In the genomic region with DNA sequence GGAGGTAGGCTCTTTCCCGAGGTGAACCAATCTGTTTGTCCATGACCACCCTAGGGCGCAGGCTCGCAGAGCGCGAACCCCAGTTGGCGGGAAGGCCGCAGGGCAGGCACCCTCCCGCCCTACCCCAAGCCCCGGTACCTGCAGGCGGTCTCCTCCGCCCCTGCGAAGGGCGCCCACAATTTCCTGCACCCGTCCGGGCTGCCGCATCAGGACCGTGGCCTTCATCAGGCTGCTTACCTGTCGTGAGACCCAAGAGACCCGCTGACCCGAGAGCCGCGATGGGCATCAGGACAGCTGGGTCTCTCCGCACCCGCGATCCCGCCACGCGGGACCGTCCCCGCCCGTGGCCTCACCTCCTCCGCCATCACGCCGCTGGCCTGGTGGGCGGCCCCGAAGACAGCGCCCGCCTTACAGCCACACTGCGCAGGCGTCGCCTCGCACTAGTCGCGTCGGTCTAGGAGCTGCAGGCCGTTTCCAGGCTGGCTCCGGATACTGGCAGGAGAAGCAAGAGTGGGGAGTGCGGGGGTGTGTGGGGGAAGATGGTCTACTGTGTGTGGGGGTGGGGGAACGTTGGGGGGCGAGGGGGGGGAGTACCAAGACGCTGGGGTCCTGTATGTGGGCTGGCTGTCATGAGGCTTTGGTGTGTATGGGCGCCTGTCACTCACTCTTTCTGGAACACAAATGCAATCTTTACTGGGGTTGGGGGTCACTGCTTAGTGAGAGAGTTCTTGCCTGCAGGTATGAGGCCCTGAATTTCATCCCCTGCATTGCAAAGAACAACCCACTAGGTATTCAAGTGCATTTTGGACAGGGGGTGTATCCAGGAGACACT, we compare ENCODE assay signal across 8 mouse cellular contexts. TPM values are rescaled to one million over a fixed set of nuclear protein-coding genes. Genes with fewer than 3 reads are reported as not detected.
A peak's percentile ranks its signal among the peaks of the same experiment; 100 is the strongest.
DNase-seq lines count a peak whose midpoint lies in the region; ATAC-seq lines count a peak whose summit lies in the region.

No protein-coding gene starts in this region.

- H3K4me3 ChIP-seq in hindbrain, embryonic 15.5 days, result peak overlapping the region; percentile 91

- peak; percentile 97 for ATAC-seq in hindbrain, embryonic 15.5 days (ENCODE audit: low FRiP score, low read depth)

- H3K36me3 ChIP-seq in hindbrain, embryonic 15.5 days, result peaks cover 7% of the 10 kb centered on the region

- H3K4me1 ChIP-seq in hindbrain, embryonic 15.5 days (replicated peaks), result peaks cover 18% of the 10 kb centered on the region

- H3K27ac ChIP-seq in hindbrain, embryonic 15.5 days (replicated peaks), result peak overlapping the region; percentile 82

- DNase-seq in WW6 (ENCODE audit: low read depth, low spot score), result peak; percentile 49
- DNase-seq in cerebellum, postnatal 36 days, result peak; percentile 83 to 87
- peak; percentile 81 to 87 for DNase-seq in frontal cortex, postnatal 36 days (ENCODE audit: low spot score in 2 of 2)
- peak; percentile 61 for DNase-seq in left cerebral cortex, adult 11 months (ENCODE audit: low spot score)
- DNase-seq in lung, postnatal 36 days, result peak; percentile 92
- DNase-seq in retina, embryonic 14.5 days (ENCODE audit: low spot score), result peak; percentile 87
- peak; percentile 88 to 90 for DNase-seq in thymus, postnatal 36 days

- H3K4me2 ChIP-seq in hindbrain, embryonic 15.5 days, result peak overlapping the region; percentile 85

- no peaks in the 10 kb centered on the region for H3K9me3 ChIP-seq in hindbrain, embryonic 15.5 days

- H3K27me3 ChIP-seq in hindbrain, embryonic 15.5 days, result no peaks in the 10 kb centered on the region

- peak overlapping the region; percentile 94 for H3K9ac ChIP-seq in hindbrain, embryonic 15.5 days

- whole genome bisulfite sequencing in hindbrain, embryonic 15.5 days, result under 1% methylated on average over 51 of the region's 52 CpGs

RNA-seq across cellular contexts. Expression of a gene that starts 0.7 kb away (rescaled TPM):
- polyA plus RNA-seq in hindbrain, embryonic 15.5 days (2015; fragmentation: Nextera tagmentation; extraction: Ambion mirVana), result 112 and 114 TPM in 2 replicates

RNA-seq across cellular contexts. Expression of a gene that starts 0.8 kb away (rescaled TPM):
- 0.77 and 1.0 TPM in 2 replicates for polyA plus RNA-seq in hindbrain, embryonic 15.5 days (2015; fragmentation: Nextera tagmentation; extraction: Ambion mirVana)

RNA-seq across cellular contexts. Expression of a gene that starts 25.4 kb away (rescaled TPM):
- 26.6 and 27.1 TPM in 2 replicates for polyA plus RNA-seq in hindbrain, embryonic 15.5 days (2015; fragmentation: Nextera tagmentation; extraction: Ambion mirVana)

RNA-seq across cellular contexts. Expression of a gene that starts 26.3 kb away (rescaled TPM):
- 21.2 and 25.5 TPM in 2 replicates for polyA plus RNA-seq in hindbrain, embryonic 15.5 days (2015; fragmentation: Nextera tagmentation; extraction: Ambion mirVana)

RNA-seq across cellular contexts. Expression of a gene that starts 31.6 kb away (rescaled TPM):
- polyA plus RNA-seq in hindbrain, embryonic 15.5 days (2015; fragmentation: Nextera tagmentation; extraction: Ambion mirVana), result 9.8 and 11.1 TPM in 2 replicates

Comparison
In these comparisons a context has a peak if more than half of its experiments do, and no peak if none do; other contexts are left out.
1. Peak in every context shown above with its lines: DNase-seq, ATAC-seq, H3K4me3 ChIP-seq and H3K27ac ChIP-seq.